Mouse (Mus musculus) adrenal gland, postnatal 4 days (tissue): Measurements from ENCODE around the gene Pip4k2c. TPM values are rescaled to one million over a fixed set of nuclear protein-coding genes. Genes with fewer than 3 reads are reported as not detected.

ENCODE experiments used
- DNase-seq, 2 experiments: peaks; one replicate each; pipeline ENCODE4 v3.0.0; 2021 to 2022; ENCODE audit warnings: low spot score in 2 of 2, mixed read lengths in 2 of 2
- total RNA-seq, 2 experiments: library from RNA; stranded (reverse); gene quantifications; 2 replicates each; pipeline ENCODE4 v1.2.3; 2021

Pip4k2c gene
- total RNA-seq, 2 experiments from 2014 or later: 37.5 to 39.8 TPM

DNA sequence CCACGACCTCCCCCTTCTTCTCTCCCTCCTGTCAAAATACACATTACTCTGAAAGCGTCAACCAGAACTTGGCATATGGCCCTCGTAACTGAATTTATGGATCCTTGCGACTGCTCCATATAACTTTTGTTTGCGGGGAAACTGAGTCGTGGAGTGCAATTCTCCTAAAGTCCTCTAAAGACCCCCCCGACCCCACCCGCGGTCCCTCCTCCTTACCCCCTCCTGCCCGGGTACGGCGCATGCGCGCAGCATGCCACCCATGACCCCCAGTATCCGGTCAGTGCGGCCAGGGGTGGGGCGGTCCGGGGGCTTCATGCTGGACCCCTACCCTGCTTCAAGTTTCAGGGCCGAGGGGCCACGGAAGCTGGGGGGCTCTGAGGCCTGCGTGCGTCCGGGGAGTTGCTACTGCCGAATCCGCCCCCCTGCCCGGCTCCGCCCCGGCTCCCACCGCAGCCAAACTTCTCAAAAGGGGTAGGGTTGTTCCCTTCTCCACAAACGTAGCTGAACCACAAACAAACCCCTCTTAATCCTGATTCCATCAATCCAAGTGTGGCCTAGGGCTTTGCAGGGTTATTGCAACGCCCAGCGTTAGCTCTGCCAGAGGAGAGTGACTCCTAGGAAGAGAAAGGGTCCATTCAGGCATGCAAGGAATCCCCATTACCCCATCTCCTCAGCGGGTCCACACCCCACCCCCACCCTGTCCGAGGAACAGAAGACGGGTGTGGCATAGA lies 21.6 kb downstream of the Pip4k2c start, which contains the start of gene Arhgef25:
TSS of gene Arhgef25 (minus strand) at position 433 of the 731 bp plus-strand sequence.
- no peak for DNase-seq

DNA sequence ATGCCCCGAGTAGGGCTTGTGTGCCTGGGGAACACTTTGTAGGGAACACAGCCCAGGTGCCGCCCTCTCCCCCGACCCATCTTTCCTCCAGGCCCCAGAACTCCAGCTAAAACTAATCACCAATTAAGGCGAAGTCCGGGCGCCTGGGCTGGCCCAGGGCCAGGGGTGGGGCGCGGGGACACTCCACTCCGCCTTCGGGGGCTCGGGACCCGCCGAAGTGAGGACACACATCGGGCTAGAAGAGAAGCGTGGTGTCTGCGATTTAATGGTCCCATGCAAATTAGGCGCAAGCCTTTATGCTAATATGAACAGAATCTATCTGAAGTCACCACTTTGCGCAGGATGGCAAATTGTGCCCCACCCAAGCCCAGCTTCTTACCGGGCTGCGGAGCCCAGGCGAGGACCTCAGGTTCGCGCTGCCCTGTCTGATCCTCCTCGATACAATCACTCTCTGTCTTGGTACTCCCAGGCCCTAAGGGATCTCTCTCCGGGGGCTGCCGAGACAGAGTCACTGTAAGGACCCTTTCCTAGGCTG lies 22.2 kb downstream of the Pip4k2c start:
- DNase-seq: no peak

DNA sequence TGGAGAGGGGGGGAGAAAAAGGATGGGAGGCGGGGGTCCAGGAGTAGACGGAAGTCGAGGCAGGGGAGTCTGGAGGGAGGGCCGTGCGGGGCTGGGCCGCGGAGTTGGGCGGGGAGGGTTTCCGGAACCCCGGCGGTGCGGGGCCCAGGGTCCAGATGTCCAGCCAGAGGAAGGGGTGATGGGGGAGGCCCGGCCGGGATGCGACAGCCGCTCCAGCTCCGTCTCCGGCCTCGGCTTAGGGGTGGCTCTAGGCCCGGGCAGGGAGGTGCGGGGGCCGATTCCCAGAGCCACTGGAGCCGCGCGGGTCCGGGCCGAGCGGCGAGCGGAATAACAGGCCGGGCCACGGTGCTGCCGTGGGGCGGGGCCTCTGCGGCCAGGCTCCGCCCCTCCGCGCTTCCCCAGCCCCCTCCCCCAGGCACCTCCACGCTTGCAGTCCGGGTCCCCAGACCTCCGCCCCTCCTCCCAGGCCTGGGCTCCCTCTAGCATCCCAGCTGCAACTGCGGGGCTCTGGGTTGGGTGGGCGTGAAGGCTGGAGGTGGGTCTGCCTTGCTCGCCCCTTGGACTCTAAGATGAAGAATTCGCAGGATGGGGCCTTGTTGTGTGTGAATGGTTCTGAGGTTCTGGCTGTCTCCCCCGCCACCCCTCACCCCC lies 22.8 kb downstream of the Pip4k2c start:
- no peak for DNase-seq

DNA sequence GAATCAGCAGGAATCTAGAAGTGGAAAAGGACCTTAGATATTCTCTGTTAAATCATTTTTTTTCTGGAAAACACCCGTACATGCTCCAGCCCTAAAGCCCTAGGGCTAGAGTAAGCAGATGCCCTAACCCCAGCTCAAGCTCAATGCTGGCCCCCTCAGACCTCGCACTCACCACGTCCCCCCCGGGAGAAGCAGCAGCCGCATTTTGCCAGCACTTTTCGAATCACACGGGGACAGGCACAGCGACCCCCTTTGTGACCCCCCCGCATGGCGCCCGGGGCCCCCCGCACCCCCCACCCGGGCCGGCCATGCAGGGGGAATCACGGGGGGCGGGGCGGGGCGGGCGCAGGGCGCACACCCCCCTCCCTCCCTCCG lies 23.3 kb downstream of the Pip4k2c start:
- DNase-seq: no peak

DNA sequence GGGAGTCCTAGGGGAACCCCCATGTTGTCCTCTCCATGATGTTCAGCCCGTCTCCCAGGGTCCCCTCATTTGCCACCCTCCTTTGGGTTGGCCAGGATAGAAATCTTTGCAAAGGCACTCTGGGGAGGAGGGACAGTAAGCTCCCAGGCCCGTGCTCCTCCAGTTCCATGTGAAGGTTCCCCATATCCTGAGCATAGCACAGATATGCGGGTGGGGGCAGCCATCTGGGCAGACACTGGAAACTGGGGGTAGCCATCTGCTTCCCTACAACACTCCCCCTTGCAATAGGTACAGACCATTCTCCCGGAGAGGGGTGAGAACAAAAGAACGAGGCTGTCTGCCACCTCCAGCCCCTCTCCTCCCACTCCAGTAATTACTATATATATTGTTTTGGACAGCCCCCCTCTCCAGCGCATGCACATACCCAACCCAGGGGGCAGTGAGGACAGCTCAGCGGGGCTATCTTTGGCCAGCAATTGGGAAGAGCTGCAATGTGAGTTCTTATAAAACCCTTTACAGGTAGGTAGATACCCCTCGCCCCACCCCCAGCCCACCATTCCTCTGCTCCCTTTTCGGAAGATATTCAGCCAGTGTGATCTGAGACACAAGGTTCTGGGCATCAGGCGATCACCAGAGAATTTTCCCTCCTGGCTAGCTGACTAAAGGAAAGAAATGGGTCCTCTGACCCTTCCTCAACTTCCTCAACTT lies 23.9 kb downstream of the Pip4k2c start:
- no peak for DNase-seq

DNA sequence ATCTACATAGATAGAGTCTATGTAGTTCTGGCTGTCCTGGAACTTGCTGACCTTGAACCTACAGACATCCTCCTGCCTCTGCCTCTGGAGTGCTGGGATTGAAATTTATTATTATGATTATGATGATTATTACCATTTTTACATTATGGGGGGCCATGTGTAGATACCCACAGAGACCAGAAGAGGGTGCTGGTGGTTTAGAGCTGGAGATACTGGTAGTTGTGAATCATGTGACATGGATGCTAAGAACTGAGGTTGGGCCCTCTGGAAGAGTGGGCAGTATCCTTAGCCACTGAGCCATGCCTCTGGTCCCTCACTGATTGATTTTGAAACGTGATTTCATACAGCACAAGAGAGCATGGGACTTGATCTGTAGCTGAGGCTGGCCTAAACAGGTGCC lies 24.9 kb downstream of the Pip4k2c start:
- no peak for DNase-seq

DNA sequence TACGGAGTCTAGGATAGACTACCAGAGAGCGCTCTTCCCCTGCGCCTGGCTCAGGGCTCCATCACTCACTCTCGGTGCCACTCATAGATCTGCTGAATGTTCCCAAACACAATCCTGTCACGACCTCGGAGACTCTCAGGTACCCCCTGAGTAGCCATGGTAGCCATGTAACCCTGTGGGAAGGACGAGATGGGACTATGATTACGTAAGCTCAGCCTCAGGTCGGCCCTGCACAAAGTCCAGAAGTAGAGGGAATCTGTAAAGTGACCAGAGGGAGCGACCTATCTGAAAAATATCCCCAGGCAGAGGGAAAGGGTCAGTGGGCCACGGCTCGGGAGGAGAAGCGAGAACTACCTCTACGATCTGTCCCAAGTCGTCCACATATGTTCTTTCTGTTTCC lies 25.9 kb downstream of the Pip4k2c start:
- no peak for DNase-seq

DNA sequence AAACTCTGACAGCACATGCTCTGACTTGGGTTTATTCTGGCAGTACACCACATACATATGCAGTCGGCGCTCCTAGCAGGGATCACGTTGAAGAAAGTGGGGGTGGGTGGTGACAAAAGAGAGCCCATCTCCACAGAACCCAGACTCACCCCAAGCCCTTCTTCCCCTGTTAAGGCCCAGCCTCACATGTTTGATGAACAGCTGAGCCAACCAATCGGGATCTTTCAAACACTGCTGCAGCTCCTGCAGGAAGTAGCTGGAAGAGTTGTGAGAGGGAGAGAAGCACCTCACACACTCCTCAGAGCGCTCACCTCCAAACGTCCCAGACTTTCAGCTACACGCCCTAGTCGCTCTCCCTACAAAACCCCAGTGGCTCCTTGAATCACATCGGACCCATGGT lies 26.3 kb downstream of the Pip4k2c start:
- no peak for DNase-seq

DNA sequence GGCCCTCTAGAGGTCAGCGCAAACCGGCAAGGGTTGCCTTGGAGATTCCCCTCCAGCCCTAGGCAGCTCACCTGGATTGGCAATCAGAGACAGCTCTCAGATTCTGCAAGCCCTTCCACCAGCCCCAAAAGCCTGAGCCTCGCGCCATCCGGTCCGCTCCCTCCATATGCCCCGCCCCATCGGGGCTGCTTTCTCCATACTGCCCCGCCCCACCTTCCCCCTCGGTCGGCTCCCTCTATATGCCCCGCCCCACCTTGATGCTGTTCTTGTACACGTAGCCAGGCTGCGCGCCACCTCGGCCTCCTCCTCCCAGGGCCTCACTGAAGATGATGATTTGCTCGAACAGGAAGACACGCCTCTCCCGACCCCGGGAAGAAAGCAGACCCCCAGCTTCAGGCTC lies 27.6 kb downstream of the Pip4k2c start:
- DNase-seq: no peak

DNA sequence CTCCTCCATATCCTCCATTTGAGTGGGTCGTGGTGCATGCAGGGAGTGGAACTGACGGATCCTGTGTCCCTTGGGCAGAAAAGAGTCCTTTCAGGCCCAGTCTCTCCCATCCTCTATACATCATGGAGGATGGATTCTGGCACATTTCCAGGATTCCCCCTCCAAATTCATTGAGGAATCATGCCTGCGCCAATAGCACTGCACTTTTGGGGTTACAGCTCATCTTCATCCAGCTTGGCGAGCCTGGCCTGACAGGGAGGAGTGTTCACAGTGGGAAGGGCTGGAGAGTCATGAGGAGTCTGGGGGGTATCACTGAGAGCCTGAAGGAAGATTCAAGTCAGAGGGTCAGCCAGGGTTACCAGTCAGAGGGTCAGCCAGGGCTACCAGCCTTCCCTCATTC lies 28.8 kb downstream of the Pip4k2c start:
- no peak for DNase-seq

DNA sequence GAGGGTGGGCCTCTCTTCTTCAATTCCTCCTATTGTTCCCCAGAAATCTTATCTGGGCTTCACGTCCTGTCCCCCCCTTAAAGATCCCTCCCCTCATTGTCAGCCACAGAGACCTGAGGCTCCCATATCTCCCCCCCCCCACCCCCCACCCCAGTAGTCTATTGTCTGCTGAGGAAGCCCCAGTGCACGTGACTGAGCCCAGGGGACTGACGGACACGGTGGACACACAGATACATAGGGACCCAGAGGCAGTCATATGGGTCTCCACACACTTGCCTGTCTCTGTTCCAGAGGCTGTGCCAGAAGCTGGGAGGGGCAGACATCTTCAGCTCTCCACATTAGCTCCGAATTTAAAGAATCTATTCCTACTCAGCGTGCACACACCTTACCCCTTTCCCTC lies 29.8 kb downstream of the Pip4k2c start:
- DNase-seq: no peak

DNA sequence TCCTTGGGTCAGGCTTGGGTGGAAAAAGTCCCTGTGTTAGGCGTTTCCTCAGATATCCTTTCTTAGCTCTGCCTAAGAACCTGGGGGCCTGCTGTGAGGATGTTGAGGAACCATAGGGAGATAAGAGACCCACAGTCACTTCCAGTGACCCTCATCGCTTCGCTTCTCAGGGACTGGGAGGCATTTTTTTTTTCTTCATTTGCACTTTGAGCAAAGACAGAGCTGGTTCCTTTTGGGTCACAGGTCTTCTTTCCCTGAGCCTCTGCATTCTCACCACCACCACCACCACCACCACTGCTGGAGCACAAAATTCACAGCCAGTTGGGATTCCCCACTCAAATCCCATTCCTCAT lies 30.7 kb downstream of the Pip4k2c start:
- DNase-seq: no peak

DNA sequence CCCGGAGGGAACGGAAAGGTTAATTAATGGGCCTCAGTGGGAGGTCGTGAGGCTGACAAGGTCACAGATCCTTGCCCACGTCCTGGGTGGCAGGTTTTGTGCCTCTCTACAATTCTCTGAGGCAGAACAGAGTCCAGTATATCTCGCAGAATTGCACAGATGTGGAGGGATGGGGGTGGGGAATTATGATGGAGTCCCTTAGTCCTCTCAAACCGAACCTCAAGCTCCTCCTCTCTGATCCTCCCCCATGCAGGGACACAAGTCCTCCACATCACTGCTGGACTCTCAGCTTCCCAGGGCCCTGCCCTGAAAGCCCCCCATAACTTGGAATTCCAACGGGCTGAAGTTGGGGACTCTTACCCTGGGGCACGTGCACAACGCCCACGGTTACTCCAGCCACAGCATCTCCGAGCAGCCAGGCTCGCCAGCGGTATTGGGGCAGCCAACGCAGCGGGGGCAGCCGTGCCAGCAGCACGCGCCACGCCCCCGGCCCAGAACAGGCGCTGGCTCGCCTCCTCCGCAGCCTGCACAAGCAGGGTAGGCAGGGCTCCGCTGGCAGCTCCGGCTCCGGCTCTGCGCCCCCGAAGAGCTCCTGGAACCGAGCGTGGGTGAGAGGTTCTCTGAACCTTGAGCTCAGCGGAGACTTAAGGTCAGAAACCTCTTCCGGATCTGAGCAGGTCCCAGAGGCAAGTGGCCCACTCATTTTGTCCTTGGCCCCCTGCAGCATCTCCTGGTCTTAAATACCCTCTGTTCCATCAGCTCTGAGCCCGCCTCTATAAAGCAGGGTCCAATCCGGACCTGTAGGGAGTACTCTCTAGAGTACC lies 31.3 kb downstream of the Pip4k2c start, which contains the start of gene Slc26a10:
TSS of gene Slc26a10 (minus strand) at position 775 of the 824 bp plus-strand sequence.
- no peak for DNase-seq

DNA sequence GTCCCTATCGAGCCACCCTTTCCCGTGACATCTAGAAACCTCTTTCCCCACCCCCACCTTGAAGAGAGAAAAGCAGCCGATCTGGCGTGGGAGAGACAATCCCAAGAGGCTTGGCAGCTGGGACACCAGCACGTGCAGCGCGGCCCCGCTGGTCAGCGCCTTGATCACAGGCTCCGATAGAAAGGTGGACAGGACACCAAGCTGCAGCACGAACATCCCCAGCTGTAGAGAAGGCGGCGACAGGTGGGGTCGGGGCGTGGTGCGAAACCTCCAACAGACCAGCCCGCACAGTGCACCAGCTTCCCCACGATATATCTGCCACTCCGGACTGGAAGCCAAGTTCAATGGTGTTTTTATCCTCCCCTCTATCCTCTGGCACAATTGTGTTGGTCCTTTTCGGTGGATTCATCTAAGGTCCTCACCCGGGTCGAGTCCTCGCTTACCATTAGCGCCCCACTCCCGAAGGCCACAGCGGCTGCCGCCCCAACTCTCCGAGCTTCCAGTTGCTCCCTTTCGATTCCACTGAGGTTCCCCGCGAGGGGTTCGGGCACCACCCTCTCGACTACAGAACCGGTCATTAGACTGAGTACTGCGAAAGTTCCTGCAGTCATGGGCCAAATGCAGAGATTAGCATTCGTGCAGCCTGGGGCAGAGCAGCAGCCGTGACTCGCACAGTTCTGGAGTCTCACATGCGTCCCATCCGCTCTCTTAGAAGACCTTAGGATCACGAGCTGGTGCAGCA lies 32.9 kb downstream of the Pip4k2c start:
- DNase-seq: no peak

DNA sequence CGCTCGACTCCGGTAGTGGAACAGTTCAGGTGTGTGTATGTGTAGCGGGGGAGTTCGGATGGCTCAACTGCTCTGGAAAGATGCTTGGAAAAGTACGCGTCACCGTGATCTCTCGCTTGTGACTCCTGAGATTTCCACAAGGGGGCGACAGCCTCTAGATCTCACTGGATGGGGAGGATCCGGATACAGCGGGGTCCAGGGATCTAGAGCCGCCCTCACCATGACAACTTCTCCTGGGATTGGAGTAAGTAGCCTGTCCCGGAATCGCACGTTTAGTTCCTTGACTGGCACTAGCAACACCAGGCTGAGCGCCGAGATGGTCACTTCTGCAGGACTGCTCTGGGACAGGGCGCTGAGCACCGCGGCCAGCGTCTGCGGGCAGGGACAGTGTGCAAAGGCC lies 33.7 kb downstream of the Pip4k2c start:
- peak in 1 of 2 experiments; percentile 58 for DNase-seq

DNA sequence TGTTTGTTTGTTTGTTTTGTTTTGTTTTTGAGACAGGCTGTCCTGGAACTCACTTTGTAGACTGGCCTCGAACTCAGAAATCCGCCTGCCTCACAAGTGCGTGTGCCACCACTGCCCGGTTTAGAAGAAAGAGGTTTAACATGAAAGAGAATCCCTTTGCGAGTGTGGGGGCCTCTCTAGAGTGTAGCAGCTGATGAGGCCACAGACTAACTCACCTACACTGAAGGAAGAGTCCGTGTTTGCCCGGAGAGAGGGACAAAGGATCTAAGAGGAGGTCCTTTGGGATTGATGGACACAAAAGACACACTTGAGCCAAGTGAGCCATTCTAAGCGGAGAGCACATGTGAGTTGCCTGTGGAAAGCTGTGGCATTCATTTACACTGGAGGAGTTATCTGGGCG lies 34.1 kb downstream of the Pip4k2c start:
- no peak for DNase-seq

DNA sequence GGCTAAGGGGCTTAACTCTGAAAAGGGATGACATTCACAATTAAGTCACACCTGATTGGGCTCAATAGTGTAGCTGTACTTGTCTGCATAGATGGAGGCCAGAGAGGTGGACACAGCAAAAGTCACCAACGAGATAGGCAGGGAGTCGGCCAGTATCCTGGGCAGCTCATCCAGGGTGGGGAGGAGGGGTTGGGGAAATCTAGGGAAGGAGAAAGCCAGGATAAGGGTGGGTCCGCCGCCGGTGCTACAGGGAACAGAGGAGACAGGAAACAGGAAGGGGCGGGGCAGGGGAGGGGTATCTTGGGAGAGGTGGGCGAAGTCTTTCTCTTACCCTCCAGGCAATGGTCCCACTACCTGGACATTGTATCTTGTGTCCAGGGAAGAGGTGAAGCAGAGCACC lies 34.6 kb downstream of the Pip4k2c start:
- no peak for DNase-seq

DNA sequence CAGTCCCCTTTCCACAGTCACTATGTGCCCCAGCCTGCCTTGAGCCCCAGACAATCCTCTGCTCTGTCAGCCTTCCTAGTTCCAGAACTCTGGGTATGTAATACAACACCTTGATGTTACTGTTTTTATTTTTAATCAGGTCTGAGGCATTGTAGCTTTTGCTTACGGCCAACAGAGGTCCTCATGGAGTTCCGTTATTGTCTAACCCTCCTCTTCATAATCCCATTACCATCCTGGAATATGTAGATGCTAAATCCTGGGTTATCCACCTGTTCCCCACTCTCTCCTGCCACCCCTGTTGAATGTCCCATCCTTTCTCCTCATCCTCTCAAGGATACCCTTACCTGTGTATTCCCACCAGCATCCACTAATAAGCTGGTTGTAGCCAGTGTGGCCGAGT lies 35.2 kb downstream of the Pip4k2c start:
- DNase-seq: no peak

DNA sequence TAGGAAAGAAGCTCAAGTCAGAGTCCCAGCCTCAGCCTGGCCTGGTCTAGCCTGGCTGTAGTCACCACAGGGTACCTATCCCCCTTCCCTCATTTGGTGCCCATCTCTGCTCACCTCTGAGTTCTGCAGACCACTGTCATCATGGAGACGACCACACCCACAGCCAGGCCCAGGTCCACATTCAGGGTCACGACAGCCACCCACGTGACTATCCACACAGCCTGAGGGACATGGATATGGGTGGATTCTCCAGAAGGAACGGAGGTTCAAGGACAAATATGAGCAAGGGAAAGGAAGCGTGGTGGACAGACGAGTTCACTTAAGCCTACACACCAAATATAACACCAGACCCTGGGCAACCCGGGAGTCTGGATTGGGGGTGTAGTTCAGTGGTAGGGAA lies 37.2 kb downstream of the Pip4k2c start:
- no peak for DNase-seq
